Mouse (Mus musculus): ENCODE measurements around the gene Slc34a2. TPM values are rescaled to one million over a fixed set of nuclear protein-coding genes. Genes with fewer than 3 reads are reported as not detected.

Slc34a2 gene
- polyA plus RNA-seq, 1 experiment from 2014 or later, result not detected

GRCm38 (mm10) chr5:53106125-53106524 is 68.2 kb downstream of the Slc34a2 start:
- no peak overlapping the region for H3K4me3 ChIP-seq
- H3K9me3 ChIP-seq (replicated peaks), result no peaks in the 10 kb centered on the region
- H3K36me3 ChIP-seq, result no peaks in the 10 kb centered on the region
- WGBS, result 88% methylated on average over 4 of the region's 4 CpGs
- no peaks in the 10 kb centered on the region for H3K27me3 ChIP-seq (ENCODE audit: low read depth, poor library complexity, severe bottlenecking)
- no peak for DNase-seq (ENCODE audit: low spot score)
- no peak overlapping the region for H3K27ac ChIP-seq
- H3K4me1 ChIP-seq, result 0 out of 2 replicates have a peak, but pooled peaks cover 3% of the 10 kb centered on the region

GRCm38 (mm10) chr5:53106731-53107130 is 68.8 kb downstream of the Slc34a2 start:
- Histone ChIP-seq H3K4me1 (0 out of 2 replicates have a peak, but pooled peaks cover 3% of the 10 kb centered on the region), H3K36me3 (no peaks in the 10 kb centered on the region), H3K4me3 (no peak overlapping the region), H3K27ac (no peak overlapping the region), H3K9me3 (replicated peaks) (no peaks in the 10 kb centered on the region), H3K27me3 (ENCODE audit: low read depth, poor library complexity, severe bottlenecking) (no peaks in the 10 kb centered on the region)
- WGBS, result 62% methylated on average over 4 of the region's 4 CpGs
- no peak for DNase-seq (ENCODE audit: low spot score)

DNA sequence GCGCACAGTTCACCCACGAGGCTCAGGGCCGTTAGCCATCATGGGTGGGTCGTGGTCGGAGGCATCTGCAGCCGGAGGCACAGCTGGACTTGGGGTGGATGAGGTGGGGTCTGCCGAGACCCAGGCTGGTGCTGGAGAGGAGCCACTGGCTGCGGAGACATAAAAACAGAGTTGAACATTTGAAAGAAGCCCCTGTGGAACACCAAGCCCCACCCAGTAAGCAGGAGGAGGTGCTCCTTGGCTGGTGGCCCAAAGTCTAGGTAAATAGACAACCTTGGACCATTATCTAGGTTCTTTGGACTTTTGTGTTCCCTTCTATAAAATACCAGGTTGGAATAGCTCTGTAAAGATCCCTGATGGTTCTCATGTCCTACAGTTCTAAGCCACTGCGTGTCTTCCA is 70.1 kb downstream of the Slc34a2 start:
- WGBS, result 84% methylated on average over 9 of the region's 9 CpGs
- no peak overlapping the region for H3K4me3 ChIP-seq
- no peak overlapping the region for H3K27ac ChIP-seq
- DNase-seq (ENCODE audit: low spot score), result no peak
- H3K9me3 ChIP-seq (replicated peaks), result no peaks in the 10 kb centered on the region
- H3K4me1 ChIP-seq, result no peaks in the 10 kb centered on the region
- no peaks in the 10 kb centered on the region for H3K36me3 ChIP-seq
- no peaks in the 10 kb centered on the region for H3K27me3 ChIP-seq (ENCODE audit: low read depth, poor library complexity, severe bottlenecking)

DNA sequence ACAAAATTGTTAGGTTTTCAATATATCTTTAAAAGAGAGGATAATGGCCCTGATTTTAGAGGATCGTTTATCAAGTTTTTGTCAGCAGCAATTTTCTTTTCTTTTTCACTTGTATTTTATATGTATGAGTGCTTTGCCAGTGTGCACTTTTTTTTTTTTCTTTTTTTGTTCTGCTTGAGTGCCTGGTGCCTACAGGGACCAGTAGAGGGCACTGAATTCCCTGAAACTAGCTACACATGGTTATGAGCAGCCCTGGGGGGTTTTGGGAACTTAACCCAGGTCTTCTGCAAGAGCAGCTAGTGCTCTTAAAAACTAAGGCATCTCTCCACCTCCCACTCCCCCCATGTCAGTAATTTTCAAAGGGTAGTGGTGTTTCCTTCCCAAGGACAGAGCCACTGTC is 70.8 kb downstream of the Slc34a2 start:
- Histone ChIP-seq H3K4me1 (no peaks in the 10 kb centered on the region), H3K36me3 (no peaks in the 10 kb centered on the region), H3K4me3 (no peak overlapping the region), H3K27ac (no peak overlapping the region), H3K9me3 (replicated peaks) (no peaks in the 10 kb centered on the region), H3K27me3 (ENCODE audit: low read depth, poor library complexity, severe bottlenecking) (no peaks in the 10 kb centered on the region)
- 85% methylated on average over 1 of the region's 1 CpGs for WGBS
- DNase-seq (ENCODE audit: low spot score), result no peak

- H3K36me3 ChIP-seq, result no peaks in the 10 kb centered on the region
- no peaks in the 10 kb centered on the region for H3K9me3 ChIP-seq (replicated peaks)
- 78% methylated on average over 4 of the region's 4 CpGs for WGBS
- H3K4me1 ChIP-seq, result no peaks in the 10 kb centered on the region
- DNase-seq (ENCODE audit: low spot score), result no peak
- H3K4me3 ChIP-seq, result no peak overlapping the region
- no peak overlapping the region for H3K27ac ChIP-seq
- H3K27me3 ChIP-seq (ENCODE audit: low read depth, poor library complexity, severe bottlenecking), result no peaks in the 10 kb centered on the region
Observed at GRCm38 (mm10) chr5:53110225-53110624, 72.3 kb downstream of the Slc34a2 start.

DNA sequence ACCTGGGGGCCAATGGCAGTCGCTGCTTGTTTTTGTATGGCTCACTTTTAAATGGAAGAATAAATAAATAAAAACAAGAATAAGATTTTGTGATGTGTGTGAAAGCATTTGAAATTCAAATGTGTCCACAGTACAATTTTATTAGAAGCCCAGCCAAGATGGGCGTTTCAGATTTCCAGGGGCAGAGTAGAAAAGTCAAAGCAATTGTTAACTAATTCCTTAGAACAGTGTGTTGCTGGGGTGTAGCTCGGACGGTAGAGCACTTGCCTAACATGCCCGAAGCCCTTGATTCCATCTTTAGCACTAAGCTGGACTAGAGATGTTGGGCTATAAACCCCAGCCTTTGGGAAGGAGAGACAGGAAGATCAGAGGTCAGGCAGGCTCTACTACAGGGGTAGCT is 73.2 kb downstream of the Slc34a2 start:
- Histone ChIP-seq H3K36me3 (no peaks in the 10 kb centered on the region), H3K27me3 (ENCODE audit: low read depth, poor library complexity, severe bottlenecking) (no peaks in the 10 kb centered on the region), H3K27ac (no peak overlapping the region), H3K4me1 (no peaks in the 10 kb centered on the region), H3K9me3 (replicated peaks) (no peaks in the 10 kb centered on the region), H3K4me3 (no peak overlapping the region)
- DNase-seq (ENCODE audit: low spot score), result no peak
- WGBS, result 86% methylated on average over 5 of the region's 5 CpGs

DNA sequence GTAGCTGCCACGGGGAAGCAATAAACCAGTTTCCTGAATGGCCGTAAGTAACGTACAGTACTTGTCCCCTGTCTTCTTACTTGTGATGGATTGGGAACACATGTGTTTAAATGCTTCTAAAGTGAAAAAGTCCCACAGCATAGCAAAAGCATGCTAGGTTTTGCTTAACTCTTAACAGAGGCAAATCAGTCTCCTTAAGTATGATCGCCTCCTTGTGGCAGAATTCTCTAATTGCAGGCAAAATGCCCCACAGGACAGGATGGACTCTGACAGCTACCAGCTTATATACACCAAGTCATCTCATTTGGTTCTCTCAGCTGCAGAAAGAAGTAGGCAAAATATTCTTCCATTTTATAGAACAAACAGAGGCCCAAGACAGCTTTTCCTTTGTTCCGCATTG is 75.1 kb downstream of the Slc34a2 start:
- Histone ChIP-seq H3K27ac (no peak overlapping the region), H3K36me3 (no peaks in the 10 kb centered on the region), H3K27me3 (ENCODE audit: low read depth, poor library complexity, severe bottlenecking) (no peaks in the 10 kb centered on the region), H3K9me3 (replicated peaks) (no peaks in the 10 kb centered on the region), H3K4me1 (no peaks in the 10 kb centered on the region), H3K4me3 (no peak overlapping the region)
- WGBS, result 89% methylated on average over 5 of the region's 5 CpGs
- DNase-seq (ENCODE audit: low spot score), result no peak

- Histone ChIP-seq H3K9me3 (replicated peaks) (no peaks in the 10 kb centered on the region), H3K4me1 (no peaks in the 10 kb centered on the region), H3K4me3 (no peak overlapping the region), H3K27ac (no peak overlapping the region), H3K36me3 (no peaks in the 10 kb centered on the region), H3K27me3 (ENCODE audit: low read depth, poor library complexity, severe bottlenecking) (no peaks in the 10 kb centered on the region)
- 80% methylated on average over 12 of the region's 12 CpGs for WGBS
- no peak for DNase-seq (ENCODE audit: low spot score)
Observed at GRCm38 (mm10) chr5:53114616-53115267, 76.9 kb downstream of the Slc34a2 start.

DNA sequence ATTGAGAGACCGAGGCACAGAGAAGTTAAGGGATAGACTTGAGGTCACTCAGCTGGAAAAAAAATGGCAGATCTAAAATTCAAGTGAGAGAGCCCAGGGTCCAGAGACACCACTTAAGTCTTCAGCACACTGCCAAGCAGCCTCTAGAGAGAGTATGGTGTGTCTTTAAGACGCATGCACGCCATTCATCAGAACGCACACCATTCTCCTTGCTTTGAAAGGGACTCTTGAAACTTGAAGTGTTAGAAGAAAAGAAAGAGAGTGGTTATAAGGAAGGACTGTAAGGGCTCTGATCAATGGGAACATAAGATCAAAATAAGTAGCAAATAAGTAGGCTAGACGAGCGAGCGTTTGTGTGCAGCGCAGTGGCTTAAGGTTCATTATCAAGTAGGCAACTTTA is 80.3 kb downstream of the Slc34a2 start:
- DNase-seq (ENCODE audit: low spot score), result no peak
- Histone ChIP-seq H3K4me3 (no peak overlapping the region), H3K36me3 (no peaks in the 10 kb centered on the region), H3K27ac (no peak overlapping the region), H3K4me1 (no peaks in the 10 kb centered on the region), H3K9me3 (replicated peaks) (no peaks in the 10 kb centered on the region), H3K27me3 (ENCODE audit: low read depth, poor library complexity, severe bottlenecking) (no peaks in the 10 kb centered on the region)
- WGBS, result 94% methylated on average over 8 of the region's 8 CpGs

- Histone ChIP-seq H3K4me3 (no peak overlapping the region), H3K4me1 (no peaks in the 10 kb centered on the region), H3K27me3 (ENCODE audit: low read depth, poor library complexity, severe bottlenecking) (no peaks in the 10 kb centered on the region), H3K27ac (no peak overlapping the region), H3K36me3 (no peaks in the 10 kb centered on the region), H3K9me3 (replicated peaks) (no peaks in the 10 kb centered on the region)
- no peak for DNase-seq (ENCODE audit: low spot score)
- 74% methylated on average over 3 of the region's 3 CpGs for WGBS
Observed at GRCm38 (mm10) chr5:53119689-53120088, 81.8 kb downstream of the Slc34a2 start.

Other genes with a start within 250 kb of the Slc34a2 start
- gene Anapc4, start 204.1 kb upstream of the Slc34a2 start, polyA plus RNA-seq (2016; fragmentation: Nextera tagmentation; extraction: Ambion mirVana), result 111 and 132 TPM in 2 replicates
- 0.68 and 1.2 TPM in 2 replicates for gene Sel1l3, start 175.8 kb downstream of the Slc34a2 start, polyA plus RNA-seq (2016; fragmentation: Nextera tagmentation; extraction: Ambion mirVana)
- 59.0 and 62.6 TPM in 2 replicates for gene Smim20, start 229.0 kb downstream of the Slc34a2 start, polyA plus RNA-seq (2016; fragmentation: Nextera tagmentation; extraction: Ambion mirVana)